Mouse (Mus musculus) brain, embryonic 14.5 days (tissue): ENCODE measurements around the gene Rfxank.

Experiments used
- CTCF ChIP-seq: fragments of 200-500 bp; IDR thresholded peaks from 2 replicates; pipeline ENCODE4 v1.5.1; 2012; ENCODE audit warnings: inconsistent platforms, mild to moderate bottlenecking, moderate library complexity, borderline replicate concordance; ENCODE audit not compliant: insufficient read depth, insufficient read length; ENCODE audit errors: extremely low read depth
- POLR2A ChIP-seq: fragments of 200-500 bp; IDR thresholded peaks from 2 replicates; pipeline ENCODE4 v1.6.1; 2012; ENCODE audit warnings: mild to moderate bottlenecking, inconsistent platforms, borderline replicate concordance; ENCODE audit not compliant: poor library complexity, insufficient read depth, insufficient read length, severe bottlenecking; ENCODE audit errors: extremely low read depth

DNA sequence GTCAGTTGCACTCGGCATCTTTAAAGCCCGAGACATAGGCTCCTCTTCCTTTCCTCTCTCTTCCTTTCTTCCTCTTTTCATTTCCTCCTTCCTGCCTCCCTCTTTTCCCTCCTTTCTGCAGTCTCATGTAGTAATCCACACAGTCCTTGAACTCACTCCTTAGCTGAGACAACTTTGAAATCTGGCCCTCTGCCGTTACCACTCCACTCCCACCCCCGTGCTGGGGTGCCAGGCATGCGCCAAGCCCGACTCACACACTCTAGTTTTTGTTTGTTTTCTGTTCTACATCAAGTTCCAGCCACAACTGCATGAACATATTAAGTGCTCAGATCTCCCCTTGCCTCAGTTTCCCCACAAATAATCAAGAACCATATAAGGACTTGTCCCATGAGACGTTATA lies 34.0 kb downstream of the Rfxank start:
- TF ChIP-seq CTCF (no peak), POLR2A (no peak)
